Mouse (Mus musculus): ENCODE measurements around the gene Trim9. TPM values are rescaled to one million over a fixed set of nuclear protein-coding genes. Genes with fewer than 3 reads are reported as not detected.

Gene Trim9
- polyA plus RNA-seq, 1 experiment from 2014 or later, result 27.4 TPM

DNA sequence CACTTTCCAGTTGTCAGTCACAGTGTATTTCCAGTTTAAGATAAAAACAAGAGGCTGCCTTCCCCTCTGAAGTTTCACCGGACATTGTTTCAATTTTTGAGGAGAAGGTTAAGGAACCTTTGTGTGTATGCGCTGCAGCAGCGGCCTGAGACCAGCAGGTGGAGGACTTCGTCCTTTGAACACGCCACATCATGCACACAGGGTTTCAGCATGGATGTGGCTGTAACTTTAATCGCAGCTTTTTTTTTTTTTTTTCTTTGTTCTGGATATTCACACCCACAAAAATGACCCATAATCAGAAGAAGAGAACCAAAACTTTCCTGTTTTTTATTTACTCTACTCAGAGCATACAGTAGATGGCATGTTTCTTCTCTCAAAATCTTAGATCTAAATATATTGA, 113.0 kb downstream of the Trim9 start:
- WGBS, result 37% methylated on average over 6 of the region's 6 CpGs
- Histone ChIP-seq H3K4me1 (ENCODE audit: control insufficient read depth, insufficient read depth, low read length) (0 out of 2 replicates have a peak, but pooled peaks cover 4% of the 10 kb centered on the region), H3K4me2 (ENCODE audit: low read depth) (no peak overlapping the region), H3K9me3 (ENCODE audit: control insufficient read depth, low read length) (no peaks in the 10 kb centered on the region), H3K27me3 (ENCODE audit: control insufficient read depth, insufficient read depth, low read length) (no peaks in the 10 kb centered on the region), H3K27ac (ENCODE audit: low read depth, low read length) (no peak overlapping the region), H3K4me3 (ENCODE audit: low read depth, low read length) (no peak overlapping the region), H3K9ac (ENCODE audit: low read length) (no peak overlapping the region), H3K36me3 (ENCODE audit: control insufficient read depth, insufficient read depth, low read length) (no peaks in the 10 kb centered on the region)
- peak; percentile 29; the same call in 1 of the 2 replicates for ATAC-seq (ENCODE audit: insufficient read depth, low FRiP score, low TSS enrichment)
- DNase-seq (ENCODE audit: low spot score), result peak; percentile 78

DNA sequence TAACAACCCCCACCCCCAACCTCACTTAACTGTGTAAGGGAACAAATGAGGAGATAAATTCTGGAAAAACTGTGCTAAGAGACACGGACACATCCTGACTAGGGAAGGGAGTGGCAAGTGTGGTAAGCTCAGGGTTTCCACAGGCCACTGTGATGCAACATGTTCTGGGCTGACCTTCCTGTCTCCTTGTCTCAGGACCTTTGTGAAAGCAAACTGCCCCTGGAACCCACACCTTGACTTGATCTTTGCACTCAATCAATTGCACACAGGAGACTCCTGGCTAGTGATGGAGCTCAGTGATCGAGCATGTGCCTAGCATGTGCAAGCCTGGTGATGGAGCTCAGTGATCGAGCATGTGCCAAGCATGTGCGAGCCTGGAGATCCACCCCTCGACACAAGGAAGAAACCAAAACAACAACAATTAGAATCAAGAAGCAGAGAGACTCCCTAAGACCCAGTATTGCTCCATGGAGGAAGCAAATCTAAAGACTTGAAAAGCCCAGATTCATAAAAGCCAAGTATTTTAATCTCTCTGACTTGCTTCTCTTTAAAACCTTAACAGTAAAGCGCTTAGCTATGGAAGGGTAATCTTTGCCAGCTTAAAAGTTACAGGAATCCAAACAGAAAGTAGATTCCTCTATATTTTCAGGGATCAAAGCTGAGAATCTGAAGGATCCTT, 113.6 kb downstream of the Trim9 start:
- Histone ChIP-seq H3K4me2 (ENCODE audit: low read depth) (no peak overlapping the region), H3K9ac (ENCODE audit: low read length) (no peak overlapping the region), H3K4me1 (ENCODE audit: control insufficient read depth, insufficient read depth, low read length) (0 out of 2 replicates have a peak, but pooled peaks cover 4% of the 10 kb centered on the region), H3K9me3 (ENCODE audit: control insufficient read depth, low read length) (no peaks in the 10 kb centered on the region), H3K27ac (ENCODE audit: low read depth, low read length) (no peak overlapping the region), H3K27me3 (ENCODE audit: control insufficient read depth, insufficient read depth, low read length) (no peaks in the 10 kb centered on the region), H3K4me3 (ENCODE audit: low read depth, low read length) (no peak overlapping the region), H3K36me3 (ENCODE audit: control insufficient read depth, insufficient read depth, low read length) (no peaks in the 10 kb centered on the region)
- WGBS, result 89% methylated on average over 6 of the region's 6 CpGs
- ATAC-seq (ENCODE audit: insufficient read depth, low FRiP score, low TSS enrichment), result no peak
- DNase-seq (ENCODE audit: low spot score), result no peak

DNA sequence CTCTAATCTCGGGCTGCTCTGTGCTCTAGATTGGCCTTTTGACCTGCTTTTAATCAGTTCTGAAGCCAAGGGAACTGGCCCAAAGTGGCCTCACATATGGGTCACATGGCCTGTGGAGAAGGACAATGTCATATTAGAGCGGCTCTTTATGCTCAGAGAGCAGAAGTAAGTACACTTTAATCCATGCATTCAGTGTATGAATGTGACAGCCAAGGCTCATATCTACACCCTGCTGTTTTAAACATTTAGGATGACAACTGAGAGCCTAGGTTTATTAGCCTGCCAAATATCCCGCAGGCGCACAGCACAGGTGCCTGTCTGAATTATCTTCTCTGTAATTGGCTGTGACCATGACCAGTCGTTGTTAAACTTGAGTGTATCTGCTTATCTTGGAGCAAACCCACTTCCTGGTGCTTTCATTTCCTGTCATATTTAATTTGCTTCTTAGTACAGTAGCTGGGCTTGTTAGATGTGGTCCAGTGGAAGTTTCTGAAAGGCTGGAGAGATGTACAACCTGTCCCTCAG, 115.3 kb downstream of the Trim9 start:
- no peaks in the 10 kb centered on the region for H3K36me3 ChIP-seq (ENCODE audit: control insufficient read depth, insufficient read depth, low read length)
- peaks cover 12% of the 10 kb centered on the region for H3K4me1 ChIP-seq (ENCODE audit: control insufficient read depth, insufficient read depth, low read length)
- WGBS, result 59% methylated on average over 5 of the region's 5 CpGs
- ATAC-seq (ENCODE audit: insufficient read depth, low FRiP score, low TSS enrichment) (no peak), DNase-seq (ENCODE audit: low spot score) (no peak)
- H3K9ac ChIP-seq (ENCODE audit: low read length), result no peak overlapping the region
- no peak overlapping the region for H3K4me3 ChIP-seq (ENCODE audit: low read depth, low read length)
- H3K27me3 ChIP-seq (ENCODE audit: control insufficient read depth, insufficient read depth, low read length), result no peaks in the 10 kb centered on the region
- no peak overlapping the region for H3K27ac ChIP-seq (ENCODE audit: low read depth, low read length)
- H3K9me3 ChIP-seq (ENCODE audit: control insufficient read depth, low read length), result no peaks in the 10 kb centered on the region
- no peak overlapping the region for H3K4me2 ChIP-seq (ENCODE audit: low read depth)

DNA sequence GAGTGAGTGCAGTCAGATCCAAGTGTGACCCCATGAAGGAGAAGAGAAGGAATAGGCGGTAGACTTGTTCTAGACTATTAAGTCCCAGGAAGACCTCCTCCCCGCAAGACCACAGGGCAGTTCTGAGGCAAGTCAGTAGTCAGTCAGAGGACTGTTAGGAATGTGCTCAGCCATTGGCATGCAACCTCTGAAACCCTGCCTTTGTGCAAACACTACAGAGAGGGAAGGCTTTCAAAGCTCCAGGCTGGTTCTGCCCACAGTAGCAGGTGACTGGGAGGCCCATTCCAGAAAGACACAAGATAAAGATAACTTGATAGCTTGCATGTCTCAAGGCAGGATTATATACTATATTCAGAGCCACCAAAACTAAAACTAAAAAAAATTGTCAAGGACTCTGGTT, 116.1 kb downstream of the Trim9 start, which contains the start of gene Pygl:
Gene Pygl (minus strand): TSS at position 195 of the 400 bp plus-strand sequence.
- peaks cover 12% of the 10 kb centered on the region for H3K4me1 ChIP-seq (ENCODE audit: control insufficient read depth, insufficient read depth, low read length)
- DNase-seq (ENCODE audit: low spot score), result no peak
- H3K9me3 ChIP-seq (ENCODE audit: control insufficient read depth, low read length), result no peaks in the 10 kb centered on the region
- no peaks in the 10 kb centered on the region for H3K36me3 ChIP-seq (ENCODE audit: control insufficient read depth, insufficient read depth, low read length)
- whole genome bisulfite sequencing, result 86% methylated on average over 2 of the region's 2 CpGs
- no peak within 1 kb of the TSS for H3K4me3 ChIP-seq (ENCODE audit: low read depth, low read length)
- no peak within 1 kb of the TSS for H3K27ac ChIP-seq (ENCODE audit: low read depth, low read length)
- no peak within 1 kb of the TSS for H3K4me2 ChIP-seq (ENCODE audit: low read depth)
- no peak for ATAC-seq (ENCODE audit: insufficient read depth, low FRiP score, low TSS enrichment)
- no peaks in the 10 kb centered on the region for H3K27me3 ChIP-seq (ENCODE audit: control insufficient read depth, insufficient read depth, low read length)
- H3K9ac ChIP-seq (ENCODE audit: low read length), result no peak within 1 kb of the TSS

DNA sequence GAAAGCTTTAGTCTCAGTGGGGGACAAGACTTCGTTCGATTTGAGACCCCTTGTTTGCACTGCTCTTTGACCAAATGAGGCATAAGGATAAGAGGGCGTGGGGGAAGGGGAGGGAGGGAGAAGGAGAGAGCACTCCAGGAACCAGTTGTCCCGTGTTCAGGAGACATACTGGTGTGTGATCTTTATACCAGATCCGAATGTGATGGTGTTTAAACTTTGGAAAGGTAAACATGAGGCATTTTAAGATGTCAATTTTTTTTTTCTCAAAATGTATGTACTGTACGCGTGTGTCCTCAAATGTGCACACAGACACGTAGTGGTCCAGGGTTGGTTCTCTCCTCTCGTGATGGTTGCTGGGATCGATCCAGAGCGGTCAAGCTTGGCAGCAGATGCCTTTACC, 119.3 kb downstream of the Trim9 start:
- Histone ChIP-seq H3K9me3 (ENCODE audit: control insufficient read depth, low read length) (no peaks in the 10 kb centered on the region), H3K4me2 (ENCODE audit: low read depth) (peak overlapping the region; percentile 90; the same call in 1 of the 2 replicates), H3K4me1 (ENCODE audit: control insufficient read depth, insufficient read depth, low read length) (peaks cover 8% of the 10 kb centered on the region), H3K27ac (ENCODE audit: low read depth, low read length) (no peak overlapping the region), H3K4me3 (ENCODE audit: low read depth, low read length) (no peak overlapping the region; the same call in 1 of the 2 replicates), H3K27me3 (ENCODE audit: control insufficient read depth, insufficient read depth, low read length) (no peaks in the 10 kb centered on the region), H3K9ac (ENCODE audit: low read length) (no peak overlapping the region), H3K36me3 (ENCODE audit: control insufficient read depth, insufficient read depth, low read length) (no peaks in the 10 kb centered on the region)
- DNase-seq (ENCODE audit: low spot score) (no peak), ATAC-seq (ENCODE audit: insufficient read depth, low FRiP score, low TSS enrichment) (no peak)
- WGBS, result 66% methylated on average over 11 of the region's 11 CpGs

DNA sequence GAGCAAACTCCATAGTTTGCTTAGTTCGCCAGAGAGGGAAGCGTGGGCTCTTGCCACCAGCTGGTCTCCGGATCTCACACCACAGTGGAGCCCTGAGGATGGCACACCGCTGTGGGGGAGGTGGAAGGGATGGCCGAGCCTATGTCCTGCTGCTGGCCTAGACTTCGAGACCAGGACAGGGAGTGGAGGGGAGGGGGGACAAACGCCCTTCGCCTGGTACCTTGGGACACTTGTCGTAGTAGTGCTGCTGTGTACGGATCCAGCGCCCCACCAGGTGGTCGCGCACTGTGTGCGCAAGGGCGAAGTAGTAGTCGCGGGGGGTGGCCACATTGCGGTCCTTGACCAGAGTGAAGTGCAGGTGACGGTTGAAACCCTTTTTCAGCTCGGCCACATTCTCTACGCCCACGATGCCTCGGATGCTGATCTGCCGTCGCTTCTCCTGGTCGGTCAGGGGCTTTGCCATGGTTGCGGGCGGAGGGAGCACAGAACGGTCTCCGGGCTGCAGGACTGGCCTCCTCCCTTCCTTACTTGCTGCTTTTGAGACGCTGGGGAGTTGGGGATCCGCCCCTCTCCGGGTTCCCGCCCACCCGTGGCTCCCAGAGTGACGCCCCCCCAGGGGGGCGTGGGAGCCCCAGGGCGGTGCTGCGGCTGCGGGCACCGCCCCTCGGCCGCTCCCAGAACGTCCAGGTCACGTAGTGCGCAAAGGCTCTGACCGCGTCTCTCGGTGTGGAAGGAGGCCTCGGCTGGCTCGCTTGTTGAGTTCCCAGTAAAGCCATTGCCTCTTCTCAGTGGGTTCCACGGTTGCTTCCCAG, 120.1 kb downstream of the Trim9 start:
- under 1% methylated on average over 52 of the region's 52 CpGs for WGBS
- peak overlapping the region; percentile 57 for H3K9ac ChIP-seq (ENCODE audit: low read length)
- H3K4me1 ChIP-seq (ENCODE audit: control insufficient read depth, insufficient read depth, low read length), result peaks cover 8% of the 10 kb centered on the region
- no peaks in the 10 kb centered on the region for H3K27me3 ChIP-seq (ENCODE audit: control insufficient read depth, insufficient read depth, low read length)
- no peaks in the 10 kb centered on the region for H3K36me3 ChIP-seq (ENCODE audit: control insufficient read depth, insufficient read depth, low read length)
- H3K4me2 ChIP-seq (ENCODE audit: low read depth), result peak overlapping the region; percentile 90
- H3K27ac ChIP-seq (ENCODE audit: low read depth, low read length), result no peak overlapping the region
- no peaks in the 10 kb centered on the region for H3K9me3 ChIP-seq (ENCODE audit: control insufficient read depth, low read length)
- peak overlapping the region; percentile 41 for H3K4me3 ChIP-seq (ENCODE audit: low read depth, low read length)
- peak; percentile 75 for ATAC-seq (ENCODE audit: insufficient read depth, low FRiP score, low TSS enrichment)
- peak; percentile 68 for DNase-seq (ENCODE audit: low spot score)

DNA sequence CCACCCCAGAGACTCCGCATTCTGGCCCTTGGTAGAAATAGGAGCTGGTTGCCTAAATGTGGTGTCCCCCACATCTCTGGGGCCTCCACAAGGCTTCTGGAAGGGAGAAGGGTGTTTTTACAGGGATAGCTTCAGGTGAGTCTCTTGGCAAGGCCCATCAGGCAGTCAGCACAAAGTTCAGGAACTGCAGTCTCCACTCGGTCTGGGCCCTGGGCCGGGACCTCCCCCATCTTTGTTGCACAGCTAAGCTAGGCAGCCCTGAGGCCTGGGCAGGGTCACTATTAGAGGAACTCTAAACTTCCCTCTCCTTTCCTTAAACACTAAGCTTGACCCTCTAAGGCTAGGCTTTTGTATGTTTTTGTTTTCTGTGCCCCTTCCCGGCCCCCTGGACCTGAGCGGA, 120.8 kb downstream of the Trim9 start:
- Histone ChIP-seq H3K4me1 (ENCODE audit: control insufficient read depth, insufficient read depth, low read length) (peaks cover 8% of the 10 kb centered on the region), H3K9me3 (ENCODE audit: control insufficient read depth, low read length) (no peaks in the 10 kb centered on the region), H3K4me3 (ENCODE audit: low read depth, low read length) (peak overlapping the region; percentile 41; the same call in 1 of the 2 replicates), H3K27ac (ENCODE audit: low read depth, low read length) (no peak overlapping the region), H3K27me3 (ENCODE audit: control insufficient read depth, insufficient read depth, low read length) (no peaks in the 10 kb centered on the region), H3K9ac (ENCODE audit: low read length) (peak overlapping the region; percentile 57; the same call in 1 of the 2 replicates), H3K36me3 (ENCODE audit: control insufficient read depth, insufficient read depth, low read length) (no peaks in the 10 kb centered on the region), H3K4me2 (ENCODE audit: low read depth) (peak overlapping the region; percentile 90)
- ATAC-seq (ENCODE audit: insufficient read depth, low FRiP score, low TSS enrichment), result no peak
- DNase-seq (ENCODE audit: low spot score), result no peak
- WGBS, result 33% methylated on average over 5 of the region's 5 CpGs

DNA sequence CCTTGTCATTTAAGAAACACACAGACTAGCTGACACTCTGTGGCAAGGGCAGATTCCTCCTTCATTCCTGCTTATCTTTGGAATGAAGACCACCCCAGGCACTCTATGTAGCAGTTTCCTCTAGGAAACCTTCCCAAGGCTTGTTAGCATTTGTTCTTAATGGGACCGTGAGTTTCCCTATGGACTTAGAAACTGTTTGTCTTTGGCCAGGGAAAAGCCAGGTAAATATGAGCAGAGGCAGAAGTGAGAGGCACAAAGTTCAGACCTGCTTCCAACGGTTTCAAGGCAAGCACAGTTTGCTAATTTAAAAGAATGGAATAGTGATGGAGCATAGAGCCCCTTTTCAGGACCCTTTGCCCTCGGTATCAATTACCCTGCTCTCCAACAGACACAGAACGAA, 124.1 kb downstream of the Trim9 start:
- Histone ChIP-seq H3K9ac (ENCODE audit: low read length) (no peak overlapping the region), H3K36me3 (ENCODE audit: control insufficient read depth, insufficient read depth, low read length) (no peaks in the 10 kb centered on the region), H3K4me1 (ENCODE audit: control insufficient read depth, insufficient read depth, low read length) (peaks cover 8% of the 10 kb centered on the region), H3K9me3 (ENCODE audit: control insufficient read depth, low read length) (no peaks in the 10 kb centered on the region), H3K4me2 (ENCODE audit: low read depth) (no peak overlapping the region), H3K27me3 (ENCODE audit: control insufficient read depth, insufficient read depth, low read length) (no peaks in the 10 kb centered on the region), H3K4me3 (ENCODE audit: low read depth, low read length) (no peak overlapping the region), H3K27ac (ENCODE audit: low read depth, low read length) (no peak overlapping the region)
- WGBS, result 77% methylated on average over 4 of the region's 4 CpGs
- DNase-seq (ENCODE audit: low spot score), result no peak
- ATAC-seq (ENCODE audit: insufficient read depth, low FRiP score, low TSS enrichment), result no peak

Measured in neural tube, embryonic 11.5 days (tissue).